Mouse (Mus musculus): Measurements from ENCODE around the gene R3hcc1l. TPM values are rescaled to one million over a fixed set of nuclear protein-coding genes. Genes with fewer than 3 reads are reported as not detected.

The R3hcc1l gene
- 24.5 and 26.9 TPM in 2 replicates for polyA plus RNA-seq (2015; fragmentation: Nextera tagmentation; extraction: Ambion mirVana)

DNA sequence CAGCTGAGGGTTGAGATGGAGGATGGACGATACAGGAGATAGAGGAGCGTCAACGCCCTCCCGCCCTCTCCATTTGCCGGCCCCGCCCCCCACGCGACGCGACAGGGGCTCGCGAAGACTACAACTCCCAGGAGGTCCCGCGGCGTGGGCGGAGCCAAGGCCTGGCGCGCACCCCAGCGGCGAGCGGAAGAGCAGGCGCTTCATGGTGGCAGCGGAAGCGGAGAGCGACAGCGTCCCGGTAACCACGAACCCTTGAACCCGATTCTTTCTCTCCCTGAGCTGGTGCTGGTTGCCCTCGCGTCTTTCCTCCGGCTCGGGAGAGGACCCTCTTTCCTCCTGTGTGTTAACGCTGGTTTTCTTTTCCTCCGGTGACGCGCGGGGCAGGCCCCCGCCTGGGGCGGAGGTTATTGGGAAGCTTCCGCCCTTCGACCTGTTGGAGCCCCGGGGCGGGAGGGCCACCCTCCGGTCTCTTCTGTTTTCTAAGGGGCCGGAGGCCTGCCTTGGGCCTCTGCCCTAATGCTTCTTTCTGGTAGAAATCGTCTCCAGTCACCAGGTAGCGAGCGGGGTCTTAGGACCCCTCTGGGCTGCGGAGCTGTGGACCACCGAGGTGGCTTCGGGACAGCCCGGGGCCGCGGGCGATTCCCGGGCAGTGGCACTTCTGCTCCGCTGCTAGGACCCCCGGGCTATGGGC, at the start of gene R3hcc1l:
Gene R3hcc1l, plus strand, starts transcription at position 140 of the 691 bp plus-strand sequence.
- peak; percentile 95 for DNase-seq (ENCODE audit: low spot score)

DNA sequence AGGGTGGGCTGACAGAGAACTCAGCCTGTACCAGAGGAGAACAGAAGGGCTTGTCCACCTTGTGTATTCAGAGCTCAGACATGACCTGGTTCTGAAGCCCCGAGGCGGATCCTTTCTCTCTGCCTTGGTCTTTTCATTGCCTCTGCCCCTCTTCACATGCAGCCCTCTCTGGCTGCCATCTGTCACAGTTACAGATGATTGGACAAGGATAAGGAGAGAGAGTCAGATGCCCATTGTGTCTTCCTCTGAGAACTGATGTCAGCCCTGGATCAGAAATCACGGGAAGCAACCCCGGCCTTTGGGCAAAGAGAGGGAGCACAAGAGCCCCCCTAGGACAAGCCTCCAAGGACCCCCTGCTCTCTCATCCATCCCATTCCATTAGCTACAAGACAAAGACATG, 47.0 kb upstream of the R3hcc1l start:
- DNase-seq (ENCODE audit: low spot score) = no peak

DNA sequence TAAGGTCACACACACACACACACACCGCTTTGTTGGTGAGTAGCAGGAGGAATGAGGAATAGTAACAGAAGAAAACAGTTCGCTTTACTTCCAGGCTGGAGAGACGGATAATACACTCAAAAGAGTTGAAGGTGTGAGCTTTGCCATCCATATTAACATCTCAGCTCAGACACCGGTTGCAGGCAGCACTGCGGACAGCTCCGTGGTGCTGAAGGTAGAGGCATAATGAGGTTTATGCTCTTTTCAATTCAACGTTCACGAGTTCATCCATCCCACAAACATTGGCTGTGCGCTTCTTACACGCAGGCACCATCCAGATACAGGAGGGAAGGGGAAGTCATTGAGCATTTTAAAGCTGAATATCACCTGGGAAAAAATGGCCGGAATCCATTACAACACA, 45.7 kb upstream of the R3hcc1l start:
- DNase-seq (ENCODE audit: low spot score) = no peak

DNA sequence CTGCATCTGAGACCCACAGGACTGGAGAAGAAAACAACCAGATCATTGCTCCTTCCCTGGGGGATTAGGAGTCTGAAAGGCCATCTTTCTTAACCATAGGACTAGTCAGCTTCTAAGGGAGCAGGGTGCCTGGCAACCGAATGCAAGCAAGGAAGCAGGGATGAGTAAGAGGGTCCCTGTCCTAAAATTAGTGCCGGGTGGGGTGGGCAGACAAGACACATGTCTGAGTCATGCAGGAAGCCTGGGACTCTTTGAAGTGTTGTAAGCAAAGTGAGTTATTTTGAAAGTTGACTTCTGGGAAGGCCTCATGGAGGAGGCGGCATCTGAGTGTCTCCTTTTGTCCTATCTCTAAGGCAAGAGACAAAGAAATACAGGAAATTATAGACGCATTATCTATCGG, 40.8 kb upstream of the R3hcc1l start:
- DNase-seq (ENCODE audit: low spot score) = no peak

DNA sequence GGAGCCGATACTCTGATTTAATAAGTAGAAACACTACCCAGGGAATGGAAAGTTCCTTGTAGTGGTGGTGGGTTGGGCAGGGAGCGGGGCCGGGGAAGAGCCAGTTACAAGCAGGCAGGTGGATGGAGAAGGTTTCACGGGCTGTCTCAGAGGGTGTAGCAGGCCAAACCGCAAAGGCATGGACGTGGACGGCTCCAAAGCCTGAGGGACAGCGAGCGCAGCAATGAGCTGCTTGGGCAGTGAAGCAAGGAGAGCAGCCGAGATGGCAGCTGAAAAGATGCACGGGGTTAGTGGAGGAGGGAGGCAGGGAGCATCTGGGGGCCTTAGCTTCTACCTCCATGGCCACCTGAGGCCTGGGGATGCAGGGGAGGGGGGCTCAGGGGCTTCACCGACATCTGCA, 40.3 kb upstream of the R3hcc1l start:
- no peak for DNase-seq (ENCODE audit: low spot score)

DNA sequence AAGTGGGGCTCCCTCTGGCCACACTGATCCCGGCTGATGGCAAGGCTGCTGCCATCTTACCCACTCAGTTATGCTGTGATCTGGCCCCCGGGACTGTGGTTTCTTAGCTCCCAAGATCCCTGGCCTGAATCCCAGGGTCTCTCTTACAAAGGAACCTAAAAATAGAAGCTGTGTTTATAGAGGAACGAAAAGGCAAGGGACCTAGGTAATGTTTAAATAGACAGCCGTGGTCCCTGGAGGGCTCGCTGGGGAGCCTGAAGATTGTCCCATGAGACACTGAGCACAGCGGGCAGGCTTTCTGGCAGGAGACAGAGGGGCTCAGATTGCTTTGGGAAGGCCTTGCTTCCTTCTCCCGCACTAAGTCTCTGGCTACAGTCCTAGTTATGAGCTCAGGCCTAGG, 33.1 kb upstream of the R3hcc1l start:
- no peak for DNase-seq (ENCODE audit: low spot score)

DNA sequence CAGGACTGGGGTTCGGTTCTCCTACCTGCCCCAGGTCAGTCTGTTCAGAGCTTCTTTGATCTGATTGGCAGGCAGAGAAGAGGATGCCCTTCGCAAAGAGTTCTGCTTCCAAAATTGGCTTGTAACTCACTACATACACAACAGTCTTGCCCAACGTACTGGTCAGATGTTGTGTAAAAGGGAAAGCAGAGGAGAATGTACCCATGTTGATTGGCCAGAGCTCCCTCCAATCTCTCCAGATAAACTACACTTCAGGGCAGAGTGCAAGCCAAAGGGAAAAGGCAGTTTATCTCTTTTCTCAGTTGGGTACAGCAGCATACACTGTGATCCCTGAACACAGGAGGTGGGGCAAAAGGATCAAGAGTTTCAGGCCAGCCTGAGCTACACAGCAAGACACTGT, 31.3 kb upstream of the R3hcc1l start:
- no peak for DNase-seq (ENCODE audit: low spot score)

DNA sequence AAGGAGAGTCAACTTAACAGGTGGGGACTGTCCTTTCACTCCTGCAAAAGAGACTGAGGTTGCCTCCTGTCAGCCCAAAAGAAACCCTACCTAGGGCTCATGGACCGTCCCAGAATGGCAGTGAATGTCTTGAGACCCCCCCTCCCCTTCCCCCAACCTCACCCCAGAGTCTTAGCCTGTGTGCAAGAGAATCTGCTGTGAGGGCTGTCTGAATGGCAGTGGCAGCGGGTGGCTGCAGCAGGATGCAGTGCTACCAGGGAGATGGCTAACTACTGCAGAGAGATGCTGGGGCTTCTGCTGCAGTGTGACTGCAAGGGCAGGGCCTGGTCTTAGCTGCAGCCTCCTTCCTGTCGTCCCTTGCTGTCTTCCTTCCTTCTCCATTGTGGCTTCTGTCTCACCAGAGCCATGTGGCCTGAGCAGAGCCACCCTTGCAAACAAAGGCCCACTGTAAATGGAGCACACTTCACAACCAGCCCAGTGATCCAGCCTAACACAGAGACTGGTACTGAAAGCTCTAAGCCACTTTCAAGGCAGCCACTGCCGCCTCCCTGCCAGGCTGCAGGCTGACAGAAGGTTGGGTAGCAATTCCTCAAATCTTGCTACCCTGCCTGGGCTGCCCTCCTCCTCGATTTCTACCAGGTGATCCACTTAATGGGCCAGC, 25.2 kb upstream of the R3hcc1l start:
- DNase-seq (ENCODE audit: low spot score) = no peak

DNA sequence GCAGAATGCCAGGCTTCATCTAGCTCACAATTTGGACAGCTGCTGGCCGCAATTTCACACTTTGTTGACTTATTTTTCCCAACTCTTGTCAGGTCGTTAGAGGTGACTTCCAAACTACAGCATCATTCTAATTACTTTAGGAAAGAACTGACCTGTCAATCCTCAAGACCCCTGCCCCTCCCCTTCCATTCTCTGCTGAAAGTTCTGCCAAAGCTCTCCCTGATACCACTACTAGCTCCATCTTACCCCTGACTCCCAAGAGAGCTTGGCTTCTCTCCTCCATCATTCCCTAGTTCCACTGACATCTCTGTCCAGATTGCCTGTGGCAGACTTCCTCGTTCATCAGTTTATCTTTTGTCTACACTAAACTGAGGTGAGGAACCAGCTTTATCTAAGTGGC, 14.4 kb upstream of the R3hcc1l start:
- DNase-seq (ENCODE audit: low spot score) = no peak

DNA sequence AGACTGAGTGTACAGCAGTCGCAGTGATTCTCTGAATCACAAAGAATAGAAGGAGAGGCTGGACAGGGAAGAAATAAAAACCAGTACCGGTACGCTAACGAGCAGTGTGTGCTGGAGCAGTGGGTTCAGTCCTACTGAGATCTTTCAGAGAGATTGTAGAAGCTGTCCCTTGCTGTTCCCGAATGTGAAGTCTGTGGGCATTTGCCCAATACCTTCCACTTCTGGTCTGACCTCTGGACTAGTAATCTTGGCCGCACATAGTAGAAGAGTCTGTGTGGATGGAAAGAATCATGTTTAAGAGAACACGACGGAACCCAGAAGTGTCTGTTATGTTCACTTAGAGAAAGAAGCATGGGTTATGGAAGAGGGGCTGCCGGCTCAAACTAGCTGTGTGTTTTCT, 8.9 kb upstream of the R3hcc1l start:
- no peak for DNase-seq (ENCODE audit: low spot score)

DNA sequence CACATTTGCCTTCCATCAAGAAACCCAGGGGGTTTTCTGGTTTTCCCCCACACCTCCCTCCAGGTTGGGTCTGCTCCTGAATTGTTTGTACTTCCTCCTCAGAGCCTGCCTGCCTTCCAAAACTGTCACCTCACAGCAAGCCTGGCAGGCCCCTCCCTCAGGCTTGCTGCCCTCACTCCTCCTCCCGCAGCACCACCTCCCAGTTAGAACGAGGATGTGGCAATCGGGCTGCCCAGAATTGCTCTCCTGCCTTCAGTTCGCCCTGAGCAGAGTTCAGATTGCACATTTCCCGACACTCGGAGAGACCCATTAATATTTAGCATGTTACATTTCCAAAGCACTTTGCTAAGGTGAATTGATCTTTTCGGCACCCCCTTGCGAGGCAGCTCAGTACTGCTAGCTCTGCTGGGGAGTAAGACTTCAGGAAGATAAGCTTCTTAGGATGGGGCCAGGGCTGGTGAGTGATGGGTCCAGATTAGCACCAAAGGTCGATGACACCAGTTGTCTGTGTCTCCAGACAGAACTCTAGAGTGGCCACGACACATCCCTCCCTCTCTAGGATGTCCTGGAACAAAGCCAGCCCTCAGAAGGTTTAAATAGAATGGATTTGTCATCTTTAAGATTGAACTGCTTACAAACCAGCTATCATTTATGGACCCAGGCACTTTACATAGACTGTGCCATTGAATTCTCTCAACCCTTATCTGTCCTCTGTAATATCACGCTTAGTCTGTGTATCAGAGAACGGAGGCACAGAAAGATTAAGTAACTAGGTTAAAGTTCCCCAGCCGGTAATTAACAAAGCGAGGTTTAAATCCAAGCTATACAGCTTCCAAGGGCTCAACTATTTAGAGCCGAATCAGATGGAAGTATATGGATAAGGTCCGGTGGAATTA, 8.0 kb upstream of the R3hcc1l start:
- DNase-seq (ENCODE audit: low spot score) = no peak

DNA sequence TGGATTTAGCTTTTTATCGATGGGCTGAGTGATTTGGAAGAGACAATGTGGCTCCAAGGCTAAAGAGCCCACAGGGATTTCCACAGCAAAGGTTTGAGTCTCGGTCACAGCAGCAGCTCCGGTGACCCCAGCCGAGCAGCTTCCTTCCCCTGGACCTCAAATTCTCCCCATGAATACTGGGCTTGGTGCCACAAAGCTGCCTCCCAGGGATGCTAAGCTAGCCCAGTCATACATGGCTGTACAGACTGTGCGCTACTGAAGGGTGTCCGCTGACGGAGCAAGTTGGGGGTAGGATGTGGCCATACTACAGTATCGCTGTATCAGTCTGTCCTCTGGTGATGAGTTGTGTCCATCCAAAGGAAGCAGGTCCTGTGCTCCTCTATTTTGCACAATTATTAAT, 2.9 kb upstream of the R3hcc1l start:
- DNase-seq (ENCODE audit: low spot score) = no peak

DNA sequence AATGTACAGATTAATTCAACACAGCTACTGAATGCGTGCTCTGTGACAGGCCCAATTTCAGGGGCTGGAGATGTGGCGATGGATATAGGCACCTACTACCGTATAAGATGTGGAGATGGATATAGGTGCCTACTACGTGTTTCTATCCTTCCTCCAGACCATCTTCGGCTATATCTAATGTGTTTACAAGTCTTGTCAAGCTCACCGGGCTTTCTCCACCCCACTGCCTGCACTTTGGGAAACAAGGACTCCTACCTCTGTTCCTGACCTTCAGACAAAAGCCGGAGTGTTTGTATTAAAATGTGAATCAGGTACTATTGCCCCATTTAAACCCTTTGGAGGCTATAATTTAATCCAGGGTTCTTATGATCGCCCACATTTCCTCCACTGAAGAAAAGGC, 2.4 kb upstream of the R3hcc1l start:
- DNase-seq (ENCODE audit: low spot score) = no peak

DNA sequence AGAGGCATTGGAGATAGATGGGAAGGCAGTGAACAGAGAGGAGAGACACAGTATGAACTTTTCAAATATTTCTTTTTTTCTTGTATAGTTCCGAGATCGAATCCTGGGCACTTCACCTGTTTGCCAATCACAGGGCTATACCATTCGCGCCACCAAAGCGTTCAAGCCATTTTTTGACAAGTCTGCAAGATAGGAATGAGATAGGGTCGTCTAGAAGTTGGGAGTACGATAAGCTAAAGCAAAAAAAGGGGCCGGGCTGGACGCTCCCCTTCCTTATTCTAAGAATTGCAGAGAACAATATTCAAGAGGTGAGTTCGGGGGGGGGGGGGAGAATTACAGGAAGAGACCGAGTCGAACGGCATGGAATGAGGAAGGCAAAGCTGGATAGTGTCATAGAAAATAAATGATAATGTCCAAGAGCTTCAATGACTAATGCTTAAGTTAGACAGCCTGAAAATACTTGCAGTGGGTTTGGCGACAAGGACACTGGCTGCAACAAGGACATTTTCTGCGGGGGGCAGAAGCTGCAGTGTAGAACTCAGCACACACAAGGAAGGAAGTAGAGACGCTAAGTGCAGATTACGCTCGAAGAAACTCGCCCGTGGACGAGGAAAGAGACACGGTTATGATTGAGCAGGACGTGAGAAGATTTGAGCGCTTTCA, 471 bp upstream of the R3hcc1l start:
- peak; percentile 1 for DNase-seq (ENCODE audit: low spot score)

DNA sequence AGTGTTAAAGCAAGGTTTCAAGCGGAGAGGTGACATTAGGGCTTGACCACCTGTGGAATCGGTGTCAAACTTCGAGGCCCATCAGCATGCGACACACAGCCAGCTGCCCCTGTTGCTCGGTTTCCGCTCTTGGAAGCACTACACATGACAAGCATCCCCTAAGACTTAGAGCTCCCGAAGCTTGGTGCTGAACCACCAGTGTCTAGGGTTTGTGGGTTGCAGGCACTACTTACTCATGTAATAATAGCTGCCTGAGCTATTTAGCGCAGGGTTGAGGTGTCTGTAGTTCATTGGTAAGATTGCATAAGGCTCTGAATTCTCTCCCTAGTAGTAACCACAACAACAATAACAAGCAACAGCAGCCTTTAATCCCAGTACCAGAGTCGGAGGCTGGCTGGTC, 1.2 kb downstream of the R3hcc1l start:
- DNase-seq (ENCODE audit: low spot score) = peak; percentile 4

DNA sequence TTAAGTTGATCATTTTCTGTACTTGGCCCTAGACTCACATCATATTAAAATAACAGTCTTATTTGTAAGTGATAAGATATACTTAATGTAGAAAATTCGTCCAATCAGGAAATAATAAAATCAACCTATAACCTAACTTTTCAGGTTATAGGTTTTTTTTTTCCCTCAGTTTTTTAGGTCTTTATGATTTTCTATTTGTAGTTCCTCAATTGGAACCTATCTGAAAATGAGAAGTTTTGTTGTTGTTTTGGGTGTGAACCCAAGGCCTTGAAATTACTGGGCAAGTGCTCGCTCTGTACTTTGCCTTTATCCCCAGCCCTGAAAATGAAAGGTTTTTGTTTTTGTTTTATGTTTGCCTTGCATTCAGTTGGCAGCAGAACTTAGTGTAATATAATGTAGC, 6.1 kb downstream of the R3hcc1l start:
- DNase-seq (ENCODE audit: low spot score) = no peak

DNA sequence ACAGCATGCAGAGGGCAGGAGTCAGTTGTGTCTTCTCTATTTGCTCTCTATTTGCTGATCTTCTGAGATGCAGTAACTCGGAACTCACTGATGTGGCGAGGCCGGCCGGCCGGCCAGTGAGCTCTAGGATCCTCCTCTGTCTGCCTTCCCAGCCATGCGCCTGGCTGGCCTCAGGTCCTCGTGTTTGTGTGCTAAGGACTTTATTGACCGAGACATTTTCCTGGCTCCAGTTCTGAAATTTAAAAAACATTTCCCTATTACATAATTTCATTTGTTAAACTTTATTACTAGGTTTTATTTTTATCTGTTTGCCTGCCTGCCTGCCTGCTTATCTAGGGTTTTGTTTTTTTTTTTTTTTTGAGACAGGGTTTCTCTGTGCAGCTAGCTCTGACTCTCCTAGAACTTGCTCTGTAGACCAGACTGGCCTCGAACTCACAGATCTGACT, 11.5 kb downstream of the R3hcc1l start:
- DNase-seq (ENCODE audit: low spot score) = no peak

DNA sequence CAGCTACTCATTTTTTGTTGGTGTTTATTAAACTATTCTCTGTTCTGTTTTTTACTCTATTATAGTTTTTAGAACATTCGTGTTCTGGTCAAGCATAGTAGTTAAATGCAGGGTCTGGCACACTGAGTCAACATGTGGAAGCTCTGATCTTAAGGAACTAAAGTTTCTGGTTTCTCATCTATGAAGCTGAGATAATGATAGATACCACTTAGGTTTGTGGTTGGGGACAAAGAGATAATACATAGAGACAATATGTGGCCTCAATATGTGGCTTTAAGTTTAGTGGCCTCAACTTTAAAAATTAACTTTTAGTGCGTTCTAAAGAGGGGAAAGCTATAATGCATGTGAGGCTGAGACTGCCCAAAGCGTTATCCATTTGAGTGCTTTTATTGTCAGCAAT, 15.9 kb downstream of the R3hcc1l start:
- DNase-seq (ENCODE audit: low spot score) = no peak

DNA sequence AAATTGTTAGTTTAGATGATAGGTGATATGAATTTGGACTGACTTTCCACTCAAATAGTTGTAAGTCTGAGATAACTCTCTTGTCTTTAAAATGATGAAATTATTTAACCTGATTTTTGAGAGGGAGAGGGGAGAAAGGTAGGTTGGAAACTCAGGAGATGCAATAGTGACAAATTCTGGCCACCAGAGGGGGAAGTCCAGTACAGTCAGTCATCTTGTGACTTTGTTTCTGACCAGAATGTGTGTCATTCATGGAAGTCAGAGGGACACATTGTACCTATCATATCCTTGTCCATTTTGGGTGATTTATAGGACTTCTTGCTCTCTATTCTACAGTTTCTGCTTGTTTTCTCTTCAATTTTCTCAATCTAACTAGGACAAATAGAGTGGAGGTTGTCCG, 19.0 kb downstream of the R3hcc1l start:
- no peak for DNase-seq (ENCODE audit: low spot score)

DNA sequence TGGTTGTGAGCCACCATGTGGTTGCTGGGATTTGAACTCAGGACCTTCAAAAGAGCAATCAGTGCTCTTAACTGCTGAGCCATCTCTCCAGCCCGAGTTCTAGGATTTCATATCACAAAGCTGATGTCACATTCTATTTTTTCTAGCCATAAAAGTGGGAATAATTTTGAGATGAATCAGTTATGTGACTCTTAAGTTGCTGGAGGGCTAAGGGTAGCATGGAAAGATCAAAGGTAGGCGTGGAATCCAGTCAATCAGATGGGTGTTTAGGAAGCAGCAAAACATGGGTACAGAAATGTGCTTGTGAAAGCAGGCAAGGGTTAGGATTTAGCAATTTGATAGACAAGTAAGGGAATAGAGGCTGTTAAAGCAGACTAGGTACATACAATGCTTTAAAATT, 20.4 kb downstream of the R3hcc1l start:
- DNase-seq (ENCODE audit: low spot score) = no peak

DNA sequence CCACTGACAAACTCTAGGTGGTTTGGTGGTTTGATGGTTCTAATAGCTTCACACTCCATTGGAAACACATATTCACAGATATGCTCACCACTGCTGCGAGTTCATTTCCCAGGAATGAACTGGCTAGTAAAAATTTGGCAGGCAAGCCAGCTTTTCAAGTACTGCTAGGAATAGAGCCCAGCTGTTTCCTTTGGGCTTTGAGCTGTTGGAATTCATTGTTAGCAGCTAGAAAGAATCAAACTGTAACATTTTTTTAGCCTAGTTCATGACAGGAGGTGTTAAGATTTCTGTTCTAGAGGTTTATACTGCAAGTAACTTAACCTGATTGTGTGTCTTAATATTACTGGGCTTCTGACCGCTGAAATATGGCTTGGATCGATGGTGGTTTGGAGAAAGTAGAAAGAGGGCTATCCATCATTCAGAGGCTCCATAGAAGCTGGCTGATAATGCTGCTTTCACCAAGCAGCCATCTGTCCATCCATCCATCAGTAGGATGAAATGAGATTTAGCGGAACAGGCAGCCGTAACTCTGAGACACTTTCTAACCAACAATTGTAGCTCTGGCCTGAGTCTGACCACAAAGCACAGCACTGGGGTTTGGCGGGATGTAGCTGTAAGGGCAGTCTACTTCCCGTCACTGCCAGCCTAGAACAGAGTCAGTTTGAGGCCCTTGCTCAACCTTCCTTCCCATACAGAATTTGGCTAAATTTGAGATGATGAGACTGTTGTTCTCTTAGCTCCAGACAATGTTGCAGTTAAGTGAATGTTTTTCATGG, 21.0 kb downstream of the R3hcc1l start:
- no peak for DNase-seq (ENCODE audit: low spot score)

Measured in thymus, postnatal 0 days (tissue).